Mouse (Mus musculus) kidney, postnatal 10 days (tissue): ENCODE results near the gene Tmem92.
"Not testable (repeated sequence)": the region's sequence is repeated elsewhere in the genome, so short reads cannot be mapped to it uniquely, and the experiment has no call there.

Experiments used
- DNase-seq: peaks from one replicate; pipeline ENCODE4 v3.0.0; 2021; ENCODE audit warnings: mixed read lengths

The Tmem92 gene

DNA sequence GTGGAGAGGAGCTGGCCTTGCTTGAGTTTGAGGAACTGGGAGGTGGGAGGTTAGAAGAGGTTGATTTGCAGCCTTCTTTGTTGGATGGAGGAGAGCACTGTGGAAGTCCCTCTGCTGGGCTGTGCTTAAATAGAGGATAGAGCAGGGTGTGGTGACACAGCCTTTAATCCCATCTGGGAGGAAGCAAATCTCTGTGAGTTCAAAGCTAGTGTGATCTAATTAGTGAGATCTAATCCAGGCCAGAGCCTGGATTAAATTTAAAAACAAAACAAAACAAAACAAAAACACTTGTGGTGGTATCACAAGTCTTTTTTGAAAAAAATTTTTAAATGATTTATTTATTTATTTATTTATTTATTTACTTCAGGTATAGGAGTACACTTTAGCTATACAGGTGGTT is at the start of gene Tmem92:
TSS of gene Tmem92 (minus strand) at position 101 of the 400 bp plus-strand sequence.
- no peak for DNase-seq

DNA sequence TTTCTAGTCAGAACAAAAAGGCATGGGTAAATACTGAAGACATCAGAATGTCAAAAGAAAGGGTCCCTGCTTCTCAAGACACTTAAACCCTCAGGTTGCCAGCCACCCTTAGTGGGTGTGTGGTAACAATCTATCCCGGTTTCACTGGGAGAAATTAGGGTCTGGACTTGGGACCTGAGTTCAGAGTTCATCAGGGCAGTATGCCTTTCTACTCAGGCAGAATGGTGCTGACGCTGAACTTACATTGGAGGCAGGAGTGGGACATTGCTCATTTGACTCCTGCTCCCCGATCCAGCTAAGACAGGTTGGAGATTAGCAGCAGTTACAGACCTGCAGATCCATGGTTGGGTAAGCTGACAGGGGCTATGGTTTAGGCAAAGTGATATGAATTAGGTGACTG is 46.5 kb upstream of the Tmem92 start:
- peak; percentile 35 for DNase-seq

DNA sequence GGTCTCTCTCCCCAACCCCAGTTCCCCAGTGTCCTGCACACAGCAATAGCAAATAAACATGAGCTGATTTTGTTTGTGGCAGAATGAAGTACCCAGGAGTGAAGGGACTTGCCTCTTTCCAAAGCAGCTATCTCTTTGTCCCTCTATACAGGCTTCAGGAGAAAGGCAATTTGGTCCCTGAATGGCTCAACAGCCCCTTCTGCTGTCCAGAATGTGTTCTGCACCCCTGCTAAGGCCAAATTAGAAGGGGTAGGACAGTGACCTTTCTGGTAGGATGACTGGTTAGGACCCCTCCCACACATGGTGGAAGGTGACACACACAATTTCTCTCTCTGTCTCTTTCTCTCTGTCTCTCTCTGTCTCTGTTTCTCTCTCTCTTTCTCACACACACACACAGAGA is 36.9 kb upstream of the Tmem92 start:
- DNase-seq: peak; percentile 28

DNA sequence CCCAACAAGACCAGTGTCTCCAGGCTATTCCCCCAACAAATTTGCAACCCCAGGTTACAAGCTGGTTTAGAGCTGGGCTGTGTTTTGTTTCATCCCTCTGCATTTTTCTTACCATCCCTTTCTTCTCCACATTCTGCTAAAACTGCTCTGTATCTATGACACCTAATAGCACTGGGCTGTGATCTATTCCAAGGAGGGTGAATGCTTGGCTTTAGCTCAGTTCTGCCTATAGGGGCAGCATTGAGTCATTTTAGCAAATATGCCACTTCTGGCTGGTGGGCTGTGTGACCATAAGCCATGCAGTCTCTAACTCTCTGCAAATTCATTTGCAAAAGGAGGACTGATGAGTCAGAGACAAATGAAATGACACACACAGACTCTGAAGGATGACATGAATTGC is 36.4 kb upstream of the Tmem92 start:
- DNase-seq: not testable (repeated sequence)

DNA sequence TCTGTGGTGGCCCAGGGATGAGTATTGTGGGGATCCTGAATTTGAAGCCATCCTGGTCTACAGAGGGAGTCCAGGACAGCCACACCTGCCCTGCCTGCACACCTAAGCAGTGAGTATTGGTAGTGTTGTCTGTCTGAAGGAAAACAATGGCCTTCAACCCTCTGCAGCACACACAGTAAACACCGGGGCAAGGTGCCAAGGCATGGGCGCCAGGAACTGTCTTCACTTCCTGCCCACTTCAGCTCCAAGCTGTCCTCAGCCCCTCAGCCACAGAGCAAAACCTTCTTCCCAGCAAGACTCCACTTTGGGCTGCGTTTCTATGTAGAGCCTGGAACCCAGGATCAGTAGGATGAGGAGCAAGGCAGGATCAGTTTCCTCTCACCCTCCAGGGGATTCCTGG is 29.0 kb upstream of the Tmem92 start:
- DNase-seq: peak; percentile 65

DNA sequence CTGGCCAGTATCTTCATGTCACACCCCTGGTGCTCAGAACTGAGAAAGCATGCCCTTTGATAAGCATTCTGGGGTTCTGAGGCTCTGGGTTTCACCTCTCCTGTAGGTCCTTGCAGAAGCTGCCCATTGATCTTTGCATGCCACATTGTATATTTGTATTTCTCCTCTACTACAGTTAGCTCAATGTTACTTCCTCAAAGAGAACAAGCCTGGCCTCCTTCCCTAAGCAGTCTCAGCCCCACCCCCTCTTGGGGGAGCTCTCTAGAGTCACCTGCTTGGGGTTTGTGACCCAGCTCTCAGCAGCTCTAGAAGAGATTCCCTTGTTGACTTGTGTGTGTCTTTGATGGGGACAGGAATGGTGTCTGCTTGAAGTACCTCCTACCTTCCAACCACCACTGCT is 9.2 kb upstream of the Tmem92 start:
- DNase-seq: no peak

DNA sequence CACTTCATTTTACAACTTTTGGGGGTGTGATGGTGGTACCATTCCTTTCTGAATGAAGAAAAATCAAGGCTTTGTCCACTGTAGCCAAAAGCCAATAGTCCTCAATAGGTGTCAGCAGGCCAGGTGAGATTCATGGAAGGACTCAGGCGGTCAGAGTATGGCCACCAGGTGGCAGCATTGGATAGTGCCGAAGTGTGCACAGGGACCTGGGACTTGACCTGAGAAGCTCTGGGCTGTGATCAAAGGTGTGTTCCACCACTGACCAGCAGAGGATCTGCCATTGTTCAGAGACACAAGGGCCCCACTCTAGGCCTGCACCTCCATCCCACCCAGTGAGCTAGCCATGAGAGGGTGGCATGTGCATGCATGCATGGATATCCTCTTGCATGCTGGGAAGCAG is 2.7 kb upstream of the Tmem92 start:
- DNase-seq: peak; percentile 87

DNA sequence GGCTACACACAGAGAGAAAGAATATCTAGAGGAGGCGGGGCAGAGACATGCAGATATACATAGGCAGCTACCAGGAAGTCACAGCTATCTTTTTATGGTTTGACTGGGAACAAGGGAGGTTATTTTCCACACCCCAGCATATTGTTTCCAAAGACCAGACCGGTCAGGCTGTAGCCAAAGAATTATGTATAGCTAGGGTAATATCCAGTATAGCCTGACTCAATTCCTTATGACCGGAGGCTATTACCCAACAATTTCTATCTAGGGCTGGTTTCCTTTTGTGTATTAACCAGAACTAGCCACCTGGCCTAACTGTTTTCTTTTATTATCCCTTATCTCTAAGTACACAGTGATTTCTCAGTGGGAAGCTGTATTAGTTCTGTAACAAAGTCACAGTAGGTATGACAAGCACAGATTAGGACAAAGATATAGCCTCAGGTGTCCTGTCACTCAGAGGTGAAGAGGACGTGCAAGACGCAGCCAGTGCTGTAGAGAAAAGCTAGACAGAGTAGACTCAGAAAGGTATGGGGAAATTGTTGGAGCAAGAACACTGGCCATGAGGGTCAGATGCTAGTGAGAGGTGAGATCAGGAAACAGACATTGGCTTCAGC is 7.5 kb downstream of the Tmem92 start:
- no peak for DNase-seq

DNA sequence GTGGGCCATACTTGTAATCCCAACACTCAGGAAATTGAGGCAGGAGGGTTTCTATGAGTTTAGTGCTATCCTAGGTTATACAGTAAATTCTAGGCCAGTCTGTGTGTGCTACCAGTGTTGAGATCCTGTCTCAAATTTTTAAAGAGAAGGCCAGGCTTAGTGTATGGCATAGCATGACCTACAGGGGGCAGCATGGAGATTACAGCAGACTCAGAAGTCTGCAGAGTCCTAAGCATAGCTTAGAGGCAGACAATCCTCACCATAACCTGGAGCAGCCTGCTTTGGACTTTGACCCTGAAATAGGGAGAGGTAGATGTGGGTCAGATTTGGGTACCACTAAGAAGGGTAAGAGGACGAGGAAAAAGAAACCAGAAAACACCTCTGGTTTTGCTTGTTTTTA is 8.7 kb downstream of the Tmem92 start:
- DNase-seq: no peak

DNA sequence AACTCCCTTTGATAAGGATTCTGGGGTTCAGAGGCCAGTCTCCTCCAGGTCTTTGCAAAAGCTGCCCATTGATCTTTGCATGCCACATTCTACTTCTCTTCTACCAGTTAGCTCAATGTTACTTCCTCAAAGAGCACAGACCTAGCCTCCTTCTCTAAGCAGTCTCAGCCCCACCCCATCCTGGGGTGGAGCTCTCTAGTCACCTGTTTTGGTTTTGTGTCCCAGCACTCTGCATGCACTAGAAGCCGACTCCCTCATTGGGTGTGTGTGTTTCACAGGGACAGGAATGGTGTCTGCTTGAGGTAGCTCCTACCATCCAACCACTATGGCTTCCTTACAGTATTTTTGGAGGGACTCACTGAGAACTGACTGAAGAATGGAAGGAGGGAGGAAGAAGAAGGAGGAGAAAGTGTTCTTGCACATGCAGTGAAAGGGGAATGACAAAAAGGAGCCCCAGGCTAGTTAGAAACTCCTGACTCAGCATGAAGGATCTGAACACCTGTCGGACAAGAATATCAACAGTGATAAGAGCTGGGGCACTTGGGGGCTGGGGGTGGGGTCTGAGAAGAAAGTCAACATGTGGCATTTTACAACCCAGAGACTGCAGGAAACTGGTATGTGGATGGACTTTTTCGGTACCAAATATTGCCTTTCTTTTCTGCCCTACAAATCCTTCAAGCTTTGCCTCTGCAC is 10.0 kb downstream of the Tmem92 start:
- no peak for DNase-seq

DNA sequence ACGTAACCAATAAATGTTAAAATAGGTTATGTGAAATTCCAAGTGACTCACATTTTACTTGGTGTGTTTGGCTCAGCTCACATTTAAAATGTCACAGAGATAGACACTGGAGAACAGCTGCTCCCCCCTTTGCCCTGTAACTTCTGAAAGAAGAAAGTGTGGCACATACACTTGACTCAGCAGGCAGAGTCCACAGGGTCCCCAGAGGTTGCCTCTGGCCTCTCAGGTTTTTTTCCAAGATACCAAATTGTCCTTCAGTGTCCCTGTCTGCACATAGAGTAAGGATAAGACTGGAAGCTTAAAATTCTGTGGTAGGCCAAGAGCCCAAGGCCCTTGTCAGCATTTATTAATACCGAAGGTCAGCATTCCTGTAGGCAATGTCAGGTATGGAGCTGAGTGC is 15.3 kb downstream of the Tmem92 start:
- no peak for DNase-seq

DNA sequence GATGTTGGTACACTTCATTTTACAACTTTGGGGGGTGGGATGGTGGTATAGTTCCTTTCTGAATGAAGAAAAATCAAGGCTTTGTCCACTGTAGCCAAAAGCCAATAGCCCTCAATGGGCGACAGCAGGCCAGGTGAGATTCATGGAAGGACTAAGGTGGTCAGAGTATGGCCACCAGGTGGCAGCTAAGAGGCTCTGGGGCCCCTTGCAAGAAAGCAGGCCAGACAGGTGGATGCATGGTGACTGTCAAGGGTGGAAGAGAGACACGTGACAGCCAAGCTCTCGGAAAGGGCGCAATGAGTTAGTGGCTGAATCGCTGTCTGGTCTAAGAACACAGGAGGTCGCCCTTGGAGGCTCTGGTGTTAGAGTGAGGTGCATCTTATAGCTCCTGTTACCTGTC is 19.7 kb downstream of the Tmem92 start:
- DNase-seq: peak; percentile 16

DNA sequence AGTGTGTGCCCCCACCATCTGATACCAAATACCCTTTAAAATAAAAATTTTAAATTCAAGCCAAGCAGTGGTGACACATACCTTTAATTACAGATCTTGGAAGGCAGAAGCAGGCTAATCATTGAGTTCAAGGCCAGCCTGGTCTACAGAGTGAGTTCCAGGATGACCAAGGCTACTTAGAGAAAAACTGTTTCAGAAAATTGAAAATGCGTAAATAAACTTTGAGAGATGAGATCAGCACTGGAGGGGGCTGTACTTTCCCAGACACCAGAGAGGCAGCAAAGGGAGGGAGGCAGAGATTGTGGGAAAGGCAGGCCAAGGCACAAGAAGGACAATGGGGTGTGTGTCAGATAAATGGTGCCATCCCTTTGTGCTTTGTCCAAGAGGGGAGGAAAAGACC is 20.2 kb downstream of the Tmem92 start:
- no peak for DNase-seq

DNA sequence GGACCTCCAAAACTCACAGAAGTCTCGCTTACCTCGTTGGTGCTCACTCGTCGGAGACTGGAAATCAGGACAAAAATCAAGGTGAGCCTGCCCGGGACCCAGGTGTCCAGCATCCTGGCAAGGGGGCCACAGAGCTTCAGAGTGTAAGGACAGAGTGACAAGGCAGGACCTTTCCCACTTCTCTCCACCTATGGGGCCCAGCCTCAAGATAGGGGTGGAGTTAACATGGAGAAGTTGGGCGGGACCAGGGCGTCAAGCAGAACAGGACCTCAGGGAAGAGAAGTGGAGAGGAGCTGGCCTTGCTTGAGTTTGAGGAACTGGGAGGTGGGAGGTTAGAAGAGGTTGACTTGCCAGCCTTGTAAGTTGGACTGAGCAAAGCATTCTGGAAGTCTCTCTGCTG is 21.7 kb downstream of the Tmem92 start:
- DNase-seq: no peak

DNA sequence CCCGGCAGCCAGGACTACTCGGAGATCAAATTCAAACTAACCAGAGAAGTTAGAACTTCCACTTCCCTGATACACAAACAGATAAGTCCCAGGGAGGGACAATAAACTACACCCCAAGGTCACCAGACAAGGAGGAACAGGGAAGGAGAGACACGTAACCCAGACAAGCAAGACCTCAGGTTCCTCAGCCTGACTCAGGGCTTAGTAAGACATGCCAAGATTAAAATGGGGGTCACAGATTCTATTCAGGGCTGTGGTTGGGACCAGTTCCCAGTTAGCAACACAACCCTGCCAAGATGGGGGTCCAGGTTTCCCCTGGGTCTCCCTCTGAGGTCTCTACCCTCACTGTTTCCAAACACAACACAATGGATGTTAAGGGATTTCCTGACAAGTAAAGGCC is 22.1 kb downstream of the Tmem92 start:
- no peak for DNase-seq

DNA sequence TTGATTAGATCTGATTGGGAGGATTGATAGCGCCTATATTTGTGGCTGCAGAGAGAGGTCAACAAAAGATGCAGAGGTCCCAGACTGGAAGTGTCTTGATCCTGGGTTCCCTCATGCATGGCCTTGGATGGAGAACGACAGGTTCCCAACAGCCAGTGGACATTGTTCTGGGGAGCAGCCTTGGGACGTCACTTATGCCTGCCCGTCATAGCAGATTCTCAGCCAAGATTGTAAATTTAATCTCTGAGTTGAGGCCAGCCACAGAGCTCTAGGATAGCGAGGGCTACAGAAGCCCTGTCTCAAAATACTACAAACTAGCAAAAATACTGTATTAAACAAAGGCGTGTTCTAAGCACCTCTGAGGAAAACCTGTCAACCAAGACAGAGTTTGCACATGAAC is 22.6 kb downstream of the Tmem92 start:
- no peak for DNase-seq

DNA sequence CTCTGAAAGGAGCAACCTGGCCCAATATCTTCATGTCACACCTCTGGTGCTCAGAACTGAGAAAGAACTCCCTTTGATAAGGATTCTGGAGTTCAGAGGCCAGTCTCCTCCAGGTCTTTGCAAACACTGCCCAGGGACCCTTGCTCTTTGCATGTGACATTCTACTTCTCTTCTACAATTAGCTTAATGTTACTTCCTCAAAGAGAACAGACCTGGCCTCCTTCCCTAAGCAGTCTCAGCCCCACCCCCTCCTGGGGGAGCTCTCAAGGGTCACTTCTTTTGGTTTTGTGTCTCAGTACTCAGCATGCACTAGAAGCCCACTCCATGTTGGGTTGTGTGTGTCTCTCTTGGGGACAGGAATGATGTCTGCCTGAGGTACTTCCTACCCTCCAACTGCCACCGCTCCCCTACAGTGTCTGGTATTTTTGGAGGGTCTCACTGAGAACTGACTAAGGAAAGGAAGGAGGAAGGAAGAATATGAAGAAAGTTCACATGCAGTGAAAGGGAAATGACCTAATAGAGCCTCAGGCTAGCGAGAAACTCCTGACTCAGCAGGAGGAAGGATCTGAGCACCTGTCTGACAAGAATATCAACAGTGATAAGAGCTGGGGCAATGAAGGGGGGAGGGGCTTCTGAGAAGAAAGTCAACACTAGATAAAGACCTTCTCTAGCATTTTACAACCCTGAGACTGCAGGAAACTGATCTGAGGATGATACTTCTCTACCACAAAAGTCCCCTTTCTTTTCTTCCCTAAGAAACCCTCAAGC is 29.4 kb downstream of the Tmem92 start:
- no peak for DNase-seq

DNA sequence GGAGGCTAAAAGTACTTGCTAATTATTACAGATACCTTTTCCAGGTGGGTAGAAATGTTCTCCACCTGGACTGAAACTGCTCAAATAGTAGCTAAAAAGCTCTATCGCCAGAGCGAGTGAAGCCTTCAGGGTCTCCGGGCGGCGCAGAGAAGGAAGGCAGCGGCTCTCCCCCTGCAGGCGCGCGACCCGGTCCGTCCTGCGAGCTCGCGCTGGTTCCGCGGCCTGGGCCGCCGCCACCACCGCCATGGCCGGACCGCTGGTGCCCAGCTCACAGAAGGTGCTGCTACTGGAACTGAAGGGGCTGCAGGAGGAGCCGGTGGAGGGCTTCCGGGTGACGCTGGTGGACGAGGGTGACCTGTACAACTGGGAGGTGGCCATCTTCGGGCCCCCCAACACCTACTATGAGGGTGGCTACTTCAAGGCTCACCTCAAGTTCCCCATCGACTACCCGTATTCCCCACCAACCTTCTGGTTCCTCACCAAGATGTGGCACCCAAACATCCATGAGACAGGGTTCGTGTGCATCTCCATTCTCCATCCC is 40.7 kb downstream of the Tmem92 start, which contains the start of gene Cdc34b:
TSS of gene Cdc34b (plus strand) at position 51 of the 541 bp plus-strand sequence.
- DNase-seq: no peak

DNA sequence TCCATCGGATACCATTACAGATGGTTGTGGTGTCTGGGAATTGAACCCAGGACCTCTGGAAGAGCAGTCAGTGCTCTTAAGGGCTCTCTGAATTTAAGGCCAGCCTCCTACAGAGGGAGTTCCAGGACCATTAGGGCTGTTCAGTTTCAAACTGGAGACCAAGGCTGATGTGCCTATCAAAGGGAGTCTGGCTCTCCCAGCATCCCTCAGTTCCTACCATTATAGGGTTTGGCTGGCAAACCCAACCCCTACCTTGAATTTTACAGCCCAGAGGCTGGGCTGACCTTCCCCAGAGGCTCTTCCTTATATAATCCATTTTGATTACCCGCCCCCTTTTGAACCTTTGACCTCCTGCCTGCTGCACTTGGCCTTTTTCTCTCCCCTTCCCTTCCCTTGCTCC is 46.8 kb downstream of the Tmem92 start:
- DNase-seq: no peak

DNA sequence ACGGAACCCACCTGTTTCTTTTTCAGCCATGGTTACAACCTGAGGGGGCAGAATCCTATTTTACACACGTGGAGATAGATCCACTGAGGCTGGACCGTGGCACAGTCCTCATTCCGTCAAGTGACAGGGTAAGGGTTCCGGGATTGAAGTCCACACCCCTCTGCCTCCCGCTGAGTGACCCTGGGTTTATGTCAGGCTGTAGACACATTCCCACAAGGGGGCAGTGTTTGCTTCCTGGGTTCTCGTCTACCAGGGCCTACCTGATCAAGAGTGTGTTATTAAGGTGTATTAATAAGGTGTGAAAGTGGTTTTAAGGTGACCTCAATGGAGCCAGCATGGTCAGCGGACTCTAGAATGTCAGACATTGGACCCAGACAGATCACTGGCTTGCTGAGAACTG is 49.7 kb downstream of the Tmem92 start:
- DNase-seq: peak; percentile 45

DNA sequence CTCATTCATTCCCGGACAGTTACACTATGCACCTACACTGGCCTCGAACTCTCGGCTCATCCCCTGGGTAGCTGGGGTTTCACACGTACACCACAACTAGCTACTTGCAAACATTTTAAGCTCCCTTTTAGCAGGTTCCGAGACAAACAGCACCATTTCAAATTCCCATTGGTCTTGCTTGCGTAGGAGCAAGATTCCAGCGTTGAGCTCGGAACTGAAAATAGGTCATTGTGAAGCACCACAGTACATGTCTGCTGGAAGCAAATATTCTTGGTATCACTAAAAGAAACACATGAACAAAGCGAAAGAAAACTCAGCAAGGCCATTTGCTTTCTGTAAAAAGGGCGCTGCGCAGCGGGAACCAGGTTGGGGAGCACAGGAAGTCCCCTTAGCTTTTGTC is 51.3 kb downstream of the Tmem92 start:
- no peak for DNase-seq

DNA sequence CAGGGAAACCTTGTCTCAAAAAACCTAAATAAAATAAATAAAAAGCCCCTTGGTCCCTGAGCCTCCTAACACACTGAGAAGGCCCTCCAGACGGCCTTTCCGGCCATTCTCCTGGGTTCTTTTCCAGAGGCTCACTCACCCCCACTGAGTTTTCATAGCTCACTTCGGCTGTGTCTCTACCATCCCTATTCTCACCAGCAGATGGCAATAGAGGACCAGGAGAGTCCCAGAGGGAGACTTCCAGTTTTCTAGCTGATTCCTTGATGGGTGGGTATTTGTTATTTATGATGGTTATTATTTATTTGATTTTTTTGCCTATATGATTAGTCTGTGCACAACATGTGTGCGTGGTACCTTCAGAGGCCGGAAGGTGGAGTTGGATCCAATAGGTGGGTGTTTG is 52.2 kb downstream of the Tmem92 start:
- peak; percentile 87 for DNase-seq

DNA sequence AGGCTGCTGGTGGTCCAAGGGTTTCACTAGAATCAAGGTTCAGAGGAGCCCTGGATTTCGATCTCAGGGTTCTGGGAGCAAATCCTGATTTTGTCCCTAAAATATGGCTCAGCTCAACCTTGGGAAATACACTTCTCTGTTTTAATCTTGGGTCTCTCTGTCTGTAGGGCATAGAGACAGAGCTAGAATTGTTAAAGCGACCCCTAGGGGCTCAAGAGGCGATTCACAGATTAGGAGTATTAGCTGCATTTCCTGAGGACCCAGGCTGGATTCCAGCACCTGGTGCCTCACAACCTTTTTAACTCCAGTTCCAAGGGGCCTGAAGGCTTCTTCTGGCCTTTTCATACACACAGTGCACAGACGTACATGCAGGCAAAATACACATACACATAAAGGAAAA is 52.9 kb downstream of the Tmem92 start:
- peak; percentile 12 for DNase-seq

DNA sequence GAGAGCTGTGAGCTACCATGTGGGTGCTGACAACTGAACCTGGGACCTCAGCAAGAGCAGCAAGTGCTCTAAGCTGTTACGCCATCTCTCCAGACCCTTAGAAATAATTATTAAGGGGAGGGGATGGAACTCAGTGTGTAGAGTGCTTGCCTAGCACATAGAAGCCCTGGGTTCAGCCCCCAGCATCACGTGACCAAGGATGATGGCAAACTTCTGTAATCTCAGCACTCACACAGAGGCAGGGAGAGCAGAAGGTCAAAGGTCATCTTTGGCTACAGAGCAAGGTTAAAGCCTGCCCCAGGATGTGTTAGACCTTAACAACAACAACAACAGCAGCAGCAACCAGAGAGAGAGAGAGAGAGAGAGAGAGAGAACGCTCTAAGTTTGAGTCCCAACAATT is 54.0 kb downstream of the Tmem92 start:
- no peak for DNase-seq
